Mouse (Mus musculus) MEL (cell line): ENCODE results near the gene Zbtb20. TPM values are rescaled to one million over a fixed set of nuclear protein-coding genes. Genes with fewer than 3 reads are reported as not detected.
A peak's percentile ranks its signal among the peaks of the same experiment; 100 is the strongest.

Experiments used
- DNase-seq: peaks from one replicate; pipeline ENCODE4 v3.0.0; 2011; ENCODE audit warnings: low read depth, low spot score
- H3K27ac ChIP-seq: 2 replicates; pipeline ENCODE4 v1.5.1; 2012; ENCODE audit warnings: low read depth, mild to moderate bottlenecking, control low read depth, low read length, moderate library complexity; ENCODE audit not compliant: control insufficient read depth
- H3K27me3 ChIP-seq, 2 experiments: fragments of 150-350 bp in 1 of 2; sonication (generic) in 1 of 2; 2 replicates each; pipeline ENCODE4 v1.6.1; 2012; ENCODE audit warnings: low read length in 2 of 2, mild to moderate bottlenecking in 2 of 2, improper control_type of control experiment in 1 of 2, moderate library complexity in 1 of 2; ENCODE audit not compliant: insufficient read depth in 2 of 2, control insufficient read depth in 1 of 2
- H3K36me3 ChIP-seq, 2 experiments: 2 replicates each; pipeline ENCODE4 v1.6.1; 2012 to 2014; ENCODE audit warnings: low read length in 2 of 2, improper control_type of control experiment in 1 of 2, inconsistent platforms in 1 of 2, mild to moderate bottlenecking in 1 of 2; ENCODE audit not compliant: insufficient read depth in 2 of 2, control insufficient read depth in 1 of 2
- H3K4me1 ChIP-seq, 2 experiments: fragments of 150-350 bp in 1 of 2; sonication (generic) in 1 of 2; 2 replicates each; pipeline ENCODE4 v1.6.1; 2012; ENCODE audit warnings: low read length in 2 of 2, improper control_type of control experiment in 1 of 2, mild to moderate bottlenecking in 1 of 2; ENCODE audit not compliant: insufficient read depth in 2 of 2, control insufficient read depth in 1 of 2
- H3K4me3 ChIP-seq, 2 experiments: fragments of 150-350 bp in 1 of 2; sonication (generic) in 1 of 2; 2 replicates each; pipeline ENCODE4 v1.5.1; 2012; ENCODE audit warnings: low read depth in 2 of 2, low read length in 2 of 2, mild to moderate bottlenecking in 2 of 2, moderate library complexity in 2 of 2, control low read depth in 1 of 2, improper control_type of control experiment in 1 of 2; ENCODE audit not compliant: control insufficient read depth in 1 of 2, insufficient read depth in 1 of 2
- H3K79me2 ChIP-seq: 2 replicates; pipeline ENCODE4 v1.6.1; 2012; ENCODE audit warnings: mild to moderate bottlenecking, low read length, moderate library complexity; ENCODE audit not compliant: control insufficient read depth, poor library complexity, insufficient read depth
- H3K9ac ChIP-seq: 2 replicates; pipeline ENCODE4 v1.6.1; 2012; ENCODE audit warnings: low read depth, mild to moderate bottlenecking, control low read depth, low read length, moderate library complexity; ENCODE audit not compliant: control insufficient read depth, poor library complexity, severe bottlenecking
- H3K9me3 ChIP-seq: fragments of 150-350 bp; sonication (generic); replicated peaks from 2 replicates; pipeline ENCODE4 v1.6.1; 2012; ENCODE audit warnings: mild to moderate bottlenecking, low read length, improper control_type of control experiment, moderate library complexity; ENCODE audit not compliant: insufficient read depth
- BHLHE40 ChIP-seq: IDR thresholded peaks from 2 replicates; pipeline ENCODE4 v1.6.1; 2012; ENCODE audit warnings: low read depth, mild to moderate bottlenecking, inconsistent platforms, low read length, improper control_type of control experiment, borderline replicate concordance
- CHD1 ChIP-seq: IDR thresholded peaks from 2 replicates; pipeline ENCODE4 v1.6.1; 2012; ENCODE audit warnings: low read depth, mild to moderate bottlenecking, inconsistent platforms, low read length, improper control_type of control experiment
- CHD2 ChIP-seq: IDR thresholded peaks from 2 replicates; pipeline ENCODE4 v1.6.1; 2011; ENCODE audit warnings: low read length, improper control_type of control experiment
- CTCF ChIP-seq, 3 experiments: IDR thresholded peaks in 2 of 3; conservative IDR thresholded peaks in 1 of 3; 2 replicates each; pipeline ENCODE4 v1.5.1; 2011 to 2012; ENCODE audit warnings: low read length in 3 of 3, low read depth in 2 of 3, mild to moderate bottlenecking in 2 of 3, improper control_type of control experiment in 1 of 3, inconsistent platforms in 1 of 3, mixed read lengths in 1 of 3, moderate library complexity in 1 of 3; ENCODE audit not compliant: control insufficient read depth in 1 of 3, insufficient read depth in 1 of 3, poor library complexity in 1 of 3, severe bottlenecking in 1 of 3
- E2F4 ChIP-seq: IDR thresholded peaks from 2 replicates; pipeline ENCODE4 v1.6.1; 2011; ENCODE audit warnings: low read depth, low read length, improper control_type of control experiment, borderline replicate concordance
- ELF1 ChIP-seq: IDR thresholded peaks from 2 replicates; pipeline ENCODE4 v1.6.1; 2014; ENCODE audit warnings: low read depth, mild to moderate bottlenecking, inconsistent platforms, low read length, improper control_type of control experiment, moderate library complexity
- EP300 ChIP-seq, 2 experiments: IDR thresholded peaks; 2 replicates each; pipeline ENCODE4 v1.6.1; 2011; ENCODE audit warnings: improper control_type of control experiment in 2 of 2, low read length in 2 of 2, low read depth in 1 of 2, mild to moderate bottlenecking in 1 of 2
- ETS1 ChIP-seq: IDR thresholded peaks from 2 replicates; pipeline ENCODE4 v1.6.1; 2012; ENCODE audit warnings: low read depth, mild to moderate bottlenecking, inconsistent platforms, low read length, improper control_type of control experiment, moderate library complexity
- GATA1 ChIP-seq: IDR thresholded peaks from 2 replicates; pipeline ENCODE4 v1.6.1; 2011; ENCODE audit warnings: low read depth, low read length, improper control_type of control experiment
- JUND ChIP-seq: IDR thresholded peaks from 2 replicates; pipeline ENCODE4 v1.6.1; 2011; ENCODE audit warnings: low read depth, mild to moderate bottlenecking, improper control_type of control experiment, low read length
- MAX ChIP-seq: IDR thresholded peaks from 2 replicates; pipeline ENCODE4 v1.6.1; 2011; ENCODE audit warnings: low read length, improper control_type of control experiment
- MAZ ChIP-seq: IDR thresholded peaks from 2 replicates; pipeline ENCODE4 v1.6.1; 2012; ENCODE audit warnings: low read depth, mild to moderate bottlenecking, inconsistent platforms, low read length, improper control_type of control experiment
- MXI1 ChIP-seq: IDR thresholded peaks from 2 replicates; pipeline ENCODE4 v1.6.1; 2011; ENCODE audit warnings: mild to moderate bottlenecking, low read depth, low read length, improper control_type of control experiment
- MYB ChIP-seq: IDR thresholded peaks from 2 replicates; pipeline ENCODE4 v1.6.1; 2011; ENCODE audit warnings: mild to moderate bottlenecking, low read depth, low read length, improper control_type of control experiment
- MYC ChIP-seq: IDR thresholded peaks from 2 replicates; pipeline ENCODE4 v1.6.1; 2011; ENCODE audit warnings: low read depth, mild to moderate bottlenecking, low read length, improper control_type of control experiment, moderate library complexity
- NRF1 ChIP-seq: IDR thresholded peaks from 2 replicates; pipeline ENCODE4 v1.6.1; 2014; ENCODE audit warnings: low read depth, mild to moderate bottlenecking, inconsistent platforms, low read length, improper control_type of control experiment, moderate library complexity; ENCODE audit not compliant: poor library complexity, insufficient read depth, severe bottlenecking
- POLR2AphosphoS2 ChIP-seq: IDR thresholded peaks from 2 replicates; pipeline ENCODE4 v1.6.1; 2011; ENCODE audit warnings: low read length, improper control_type of control experiment
- RAD21 ChIP-seq: IDR thresholded peaks from 2 replicates; pipeline ENCODE4 v1.6.1; 2011; ENCODE audit warnings: mild to moderate bottlenecking, low read depth, low read length, improper control_type of control experiment
- RCOR1 ChIP-seq: IDR thresholded peaks from 2 replicates; pipeline ENCODE4 v1.6.1; 2012; ENCODE audit warnings: low read depth, mild to moderate bottlenecking, inconsistent platforms, low read length, improper control_type of control experiment
- SIN3A ChIP-seq: IDR thresholded peaks from 2 replicates; pipeline ENCODE4 v1.6.1; 2012; ENCODE audit warnings: low read length, improper control_type of control experiment, inconsistent platforms
- SMC3 ChIP-seq: IDR thresholded peaks from 2 replicates; pipeline ENCODE4 v1.6.1; 2011; ENCODE audit warnings: low read depth, low read length, improper control_type of control experiment
- TAL1 ChIP-seq: IDR thresholded peaks from 2 replicates; pipeline ENCODE4 v1.6.1; 2012; ENCODE audit warnings: mild to moderate bottlenecking, inconsistent platforms, low read length, moderate library complexity, mixed read lengths
- TCF12 ChIP-seq: IDR thresholded peaks from 2 replicates; pipeline ENCODE4 v1.6.1; 2014; ENCODE audit warnings: low read depth, mild to moderate bottlenecking, inconsistent platforms, low read length, improper control_type of control experiment, moderate library complexity
- UBTF ChIP-seq: IDR thresholded peaks from 2 replicates; pipeline ENCODE4 v1.6.1; 2012; ENCODE audit warnings: low read depth, mild to moderate bottlenecking, inconsistent platforms, low read length, improper control_type of control experiment, moderate library complexity, borderline replicate concordance; ENCODE audit not compliant: insufficient read depth
- USF2 ChIP-seq, 2 experiments: IDR thresholded peaks; 2 replicates each; pipeline ENCODE4 v1.6.1; 2011 to 2012; ENCODE audit warnings: improper control_type of control experiment in 2 of 2, low read length in 2 of 2, borderline replicate concordance in 1 of 2, inconsistent platforms in 1 of 2, low read depth in 1 of 2, mild to moderate bottlenecking in 1 of 2; ENCODE audit not compliant: insufficient read depth in 1 of 2
- ZC3H11A ChIP-seq: IDR thresholded peaks from 2 replicates; pipeline ENCODE4 v1.6.1; 2012; ENCODE audit warnings: low read depth, mild to moderate bottlenecking, inconsistent platforms, low read length, improper control_type of control experiment
- ZNF384 ChIP-seq: IDR thresholded peaks from 2 replicates; pipeline ENCODE4 v1.6.1; 2012; ENCODE audit warnings: low read depth, mild to moderate bottlenecking, inconsistent platforms, low read length, improper control_type of control experiment
- polyA plus RNA-seq, 2 experiments: library from polyadenylated mRNA; stranded (reverse) in 1 of 2; unstranded in 1 of 2; fragments of >175 nt in 1 of 2; fragments of >200 nt in 1 of 2; gene quantifications; 2 replicates each; pipeline versions ENCODE4 v1.2.1 to v1.2.4; 2012; ENCODE audit warnings: low replicate concordance in 2 of 2, low read depth in 1 of 2; ENCODE audit not compliant: insufficient read length in 2 of 2, insufficient read depth in 1 of 2, missing spikeins in 1 of 2
- total RNA-seq: library from RNA; depleted of rRNA; stranded (reverse); fragments of 300-350 nt; gene quantifications from 2 replicates; pipeline ENCODE4 v1.2.3, GENCODE M21; 2012

Zbtb20 gene
- total and polyA plus RNA-seq, 3 experiments = 0.17 to 0.27 TPM; not detected in 1

GRCm38 (mm10) chr16:43578351-43578750 is 702.7 kb downstream of the Zbtb20 start (continued):
- peak; percentile 53; the same call in 1 of the 2 replicates for TF ChIP-seq MXI1

DNA sequence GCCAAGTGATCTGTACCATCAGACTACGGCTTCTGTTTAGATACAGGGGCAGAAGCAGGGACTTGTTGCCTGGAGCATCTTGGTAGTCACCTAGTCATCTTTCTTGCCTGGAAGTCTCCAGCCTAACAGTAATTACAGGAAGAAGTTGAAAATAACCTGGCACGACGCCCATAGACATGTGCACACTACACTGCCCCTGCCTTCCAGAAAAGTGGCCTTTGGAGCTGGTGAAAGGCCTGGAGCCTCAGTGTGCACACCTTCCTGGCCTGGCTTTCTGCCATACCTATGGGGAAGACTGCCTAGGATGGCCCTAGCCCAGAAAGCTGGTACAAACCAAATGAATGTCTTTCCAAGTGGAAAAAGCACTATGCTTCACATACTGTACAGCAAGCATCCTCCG is 703.4 kb downstream of the Zbtb20 start:
- H3K9ac ChIP-seq = no peak overlapping the region
- H3K4me1 ChIP-seq = peaks cover 2 to 18% of the 10 kb centered on the region in 2 experiments; a peak in 3 of 4 replicates
- H3K79me2 ChIP-seq = no peaks in the 10 kb centered on the region

DNA sequence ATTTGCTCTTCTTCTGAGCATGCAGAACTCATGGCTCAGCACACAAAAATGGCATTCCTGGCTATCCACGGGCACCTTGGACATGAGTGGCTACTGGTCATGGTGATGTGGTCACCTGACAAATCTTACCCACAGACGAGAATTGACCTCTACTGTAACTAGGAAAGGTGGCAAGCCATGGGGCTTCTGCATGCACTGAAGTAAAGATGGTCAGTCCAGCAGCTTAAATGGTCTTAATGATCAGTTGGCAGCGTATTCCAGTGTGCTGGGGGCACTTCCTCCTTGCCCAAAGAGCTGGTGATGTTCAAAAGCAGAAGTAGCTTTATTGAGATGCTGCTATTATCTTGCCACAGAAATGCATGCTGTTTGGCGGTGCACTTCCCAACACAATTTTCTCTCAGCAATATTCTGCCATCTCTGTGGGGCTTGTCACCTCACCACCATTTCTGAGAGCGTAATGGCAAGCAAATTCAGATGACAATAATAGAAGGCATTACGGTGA is 704.7 kb downstream of the Zbtb20 start:
- DNase-seq = peak; percentile 70
- TF ChIP-seq MAX (no peak), ZC3H11A (no peak), ETS1 (no peak), TAL1 (no peak), EP300 (IDR thresholded peaks at IDR 0.05; ENCODE audit: low read depth in 1 of 2, low read length in 2 of 2) (peak in 1 of 2 experiments; percentile 66; a peak in 1 of 4 replicates), MYC (peak; percentile 49; the same call in 1 of the 2 replicates), CTCF (IDR thresholded peaks at IDR 0.05 in 2 of 3, conservative IDR thresholded peaks at IDR 0.05 in 1 of 3; ENCODE audit: control insufficient read depth in 1 of 3, insufficient read depth in 1 of 3, low read depth in 2 of 3, low read length in 3 of 3, poor library complexity in 1 of 3, severe bottlenecking in 1 of 3) (no peak), NRF1 (no peak), TCF12 (no peak), BHLHE40 (0 out of 2 replicates have a peak, but pooled peaks have one; percentile 21), POLR2AphosphoS2 (no peak), RCOR1 (peak; percentile 45), MAZ (0 out of 2 replicates have a peak, but pooled peaks have one; percentile 62), JUND (no peak), USF2 (IDR thresholded peaks at IDR 0.05; ENCODE audit: borderline replicate concordance in 1 of 2, insufficient read depth in 1 of 2, low read depth in 1 of 2, low read length in 2 of 2) (no peak), GATA1 (0 out of 2 replicates have a peak, but pooled peaks have one; percentile 35), RAD21 (no peak), ELF1 (no peak), CHD2 (no peak), SIN3A (no peak), SMC3 (no peak), MXI1 (no peak)
- TF ChIP-seq, all 39 proteins: peak for 6
- Histone ChIP-seq H3K79me2 (no peaks in the 10 kb centered on the region), H3K9me3 (no peaks in the 10 kb centered on the region), H3K36me3 (peaks cover 0 to 15% of the 10 kb centered on the region in 2 experiments; a peak in 2 of 4 replicates), H3K4me1 (peaks cover 2 to 14% of the 10 kb centered on the region in 2 experiments), H3K27ac (no peak overlapping the region), H3K4me3 (no peak overlapping the region), H3K27me3 (no peaks in the 10 kb centered on the region), H3K9ac (no peak overlapping the region)

More for the DNA sequence above, 703.4 kb downstream of the Zbtb20 start:
- H3K27me3 ChIP-seq = no peaks in the 10 kb centered on the region
- TF ChIP-seq CHD1 (no peak), GATA1 (no peak), MAX (no peak), SIN3A (no peak), MYB (no peak), BHLHE40 (no peak), ZNF384 (no peak), UBTF (no peak), USF2 (IDR thresholded peaks at IDR 0.05; ENCODE audit: borderline replicate concordance in 1 of 2, insufficient read depth in 1 of 2, low read depth in 1 of 2, low read length in 2 of 2) (no peak), E2F4 (no peak)
- TF ChIP-seq, all 39 proteins: peak for 0
- no peaks in the 10 kb centered on the region for H3K9me3 ChIP-seq
- H3K36me3 ChIP-seq = peaks cover 0 to 13% of the 10 kb centered on the region in 2 experiments; a peak in 2 of 4 replicates
- H3K27ac ChIP-seq = no peak overlapping the region
- H3K4me3 ChIP-seq = no peak overlapping the region
- peak; percentile 26 for DNase-seq
